Mouse (Mus musculus) CH12F3 (cell line): ENCODE results near the gene Esrra.

Experiments
- in situ Hi-C: fragments of 300-500 bp; cut with MboI; formaldehyde crosslinking; loops from 2 replicates; pipeline ENCODE4 v1.14.3; 2020; ENCODE audit warnings: low sequenced_read_pairs

The Esrra gene

DNA sequence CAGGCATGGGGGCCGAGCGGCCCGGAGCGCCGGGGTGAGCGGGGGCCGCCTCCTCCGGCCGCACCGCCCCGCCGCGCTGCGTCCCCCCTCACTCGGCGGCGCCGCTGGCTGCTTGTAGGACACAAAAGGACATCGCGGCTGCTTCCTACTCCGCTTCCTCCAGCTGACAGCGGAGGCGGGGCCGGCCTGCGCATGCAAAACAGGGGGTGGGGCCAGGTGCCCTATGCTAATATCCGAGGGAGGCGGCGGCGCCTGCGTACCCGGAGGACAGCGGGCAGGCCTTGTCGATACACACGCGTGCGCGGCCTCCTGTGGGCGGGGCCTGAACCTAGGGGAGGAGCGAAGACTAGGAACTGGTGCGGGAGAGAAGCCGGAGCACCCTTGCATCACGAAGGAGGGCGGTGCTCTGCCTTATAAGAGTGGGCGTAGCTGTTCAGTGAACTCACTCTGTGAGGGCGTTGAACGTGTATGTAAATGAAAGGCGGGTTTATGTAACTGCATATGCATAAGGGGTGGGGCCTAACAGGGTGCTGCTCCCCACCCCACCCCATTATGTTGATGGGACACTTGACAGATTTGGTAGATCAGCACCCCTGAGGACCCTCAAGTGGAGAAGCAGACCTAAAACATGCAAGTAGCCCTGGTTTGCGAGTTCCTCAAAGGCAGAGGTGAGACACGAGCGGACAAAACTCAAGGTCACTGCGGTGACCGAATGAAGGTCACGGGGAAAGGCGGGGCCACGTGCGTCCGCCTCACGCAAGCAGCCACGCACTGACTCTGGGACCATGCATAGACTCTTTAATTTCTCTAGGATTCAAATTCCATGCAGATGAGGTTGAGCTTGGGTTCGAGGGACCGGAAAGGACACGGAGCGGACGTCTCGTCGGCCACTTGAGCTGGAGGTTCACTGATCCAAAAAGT is at the start of gene Esrra:
TSS of gene Esrra (minus strand) at position 167 of the 921 bp plus-strand sequence.
- in situ Hi-C loops: no loop called here

DNA sequence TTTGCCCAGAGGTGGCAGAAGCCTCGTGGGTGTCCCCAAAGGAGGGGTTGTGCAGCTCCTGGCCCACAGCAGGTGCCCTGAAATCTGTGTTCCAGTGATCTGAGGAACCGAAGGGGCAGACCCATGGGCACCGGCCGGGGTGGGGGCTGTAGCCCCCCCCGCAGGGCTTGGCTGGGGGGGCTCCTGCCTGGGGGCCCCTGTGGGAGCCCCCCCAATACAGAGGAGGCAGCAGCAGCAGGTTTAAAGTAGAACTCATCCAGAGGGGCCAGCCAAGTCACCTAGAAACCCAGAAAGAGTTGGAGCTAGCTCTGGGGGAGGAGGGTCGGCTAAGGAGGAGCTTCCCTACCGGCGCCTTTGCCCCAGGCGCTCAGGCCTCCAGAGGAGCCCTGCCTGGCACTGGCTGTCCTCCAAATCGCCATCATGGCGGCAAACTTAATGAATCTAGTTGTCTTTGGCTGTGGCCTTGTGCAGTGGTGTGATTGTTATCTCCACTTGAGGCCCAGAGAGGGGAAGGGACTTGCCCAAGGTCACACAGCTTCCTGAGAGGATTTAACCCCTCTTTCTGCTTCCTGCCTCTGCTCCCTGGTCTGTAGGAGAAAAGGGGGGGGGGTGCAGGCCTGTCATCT is 49.0 kb upstream of the Esrra start:
- in situ Hi-C loops: no loop called here

DNA sequence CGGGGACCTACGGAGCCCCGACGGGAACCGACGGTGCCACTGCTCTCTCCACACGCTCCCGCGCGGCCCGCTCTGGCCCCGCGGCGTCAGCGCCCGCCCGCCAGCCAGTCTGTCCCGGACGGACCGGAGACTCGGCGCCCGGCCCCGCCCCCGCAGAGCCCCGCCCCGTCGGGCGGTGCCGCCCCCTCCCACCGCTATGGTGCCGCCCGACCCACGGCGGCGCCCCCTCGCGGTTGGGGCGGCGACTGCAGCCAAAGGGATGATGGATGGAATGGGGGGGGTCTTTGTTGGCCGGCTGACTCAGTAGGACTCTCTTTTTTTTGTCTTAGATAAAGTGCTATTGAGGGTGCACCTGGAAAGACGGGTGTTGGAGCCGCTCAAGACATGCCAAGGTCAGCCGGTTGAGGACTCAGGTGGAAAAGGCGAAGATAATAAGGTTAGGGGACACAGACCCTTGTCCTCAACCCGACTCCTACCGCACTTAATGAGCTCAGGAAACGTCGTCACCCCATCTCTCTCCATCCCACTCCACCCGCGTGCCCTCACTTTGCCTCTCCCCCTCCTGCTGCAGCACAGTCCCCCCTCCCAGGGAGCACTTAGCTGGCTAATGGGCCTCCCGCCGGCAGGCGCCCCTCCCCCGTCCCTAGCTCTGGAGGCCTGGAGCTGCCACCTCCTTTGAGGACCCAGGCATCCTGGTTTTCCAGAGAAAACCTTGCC is 48.2 kb upstream of the Esrra start:
- in situ Hi-C loops: no loop called here

DNA sequence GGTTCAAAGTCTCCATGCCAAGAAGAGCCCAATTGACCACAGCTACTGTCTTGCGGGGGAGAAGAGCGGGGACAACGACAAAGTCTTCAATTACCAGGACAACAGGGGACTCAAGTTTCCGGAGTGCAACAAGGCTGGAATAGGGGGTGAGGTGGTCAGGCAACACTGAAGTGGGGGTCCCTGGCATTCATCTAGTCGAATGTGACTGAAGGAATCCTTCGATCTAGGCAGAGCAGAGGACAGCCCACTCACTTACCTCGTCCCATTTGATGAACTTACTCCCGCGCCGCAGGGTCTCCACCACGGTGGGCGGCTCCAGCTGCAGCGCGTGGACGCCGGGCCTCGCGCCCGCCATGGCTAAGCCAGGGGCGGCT is 47.7 kb upstream of the Esrra start:
- in situ Hi-C loops: no loop called here

DNA sequence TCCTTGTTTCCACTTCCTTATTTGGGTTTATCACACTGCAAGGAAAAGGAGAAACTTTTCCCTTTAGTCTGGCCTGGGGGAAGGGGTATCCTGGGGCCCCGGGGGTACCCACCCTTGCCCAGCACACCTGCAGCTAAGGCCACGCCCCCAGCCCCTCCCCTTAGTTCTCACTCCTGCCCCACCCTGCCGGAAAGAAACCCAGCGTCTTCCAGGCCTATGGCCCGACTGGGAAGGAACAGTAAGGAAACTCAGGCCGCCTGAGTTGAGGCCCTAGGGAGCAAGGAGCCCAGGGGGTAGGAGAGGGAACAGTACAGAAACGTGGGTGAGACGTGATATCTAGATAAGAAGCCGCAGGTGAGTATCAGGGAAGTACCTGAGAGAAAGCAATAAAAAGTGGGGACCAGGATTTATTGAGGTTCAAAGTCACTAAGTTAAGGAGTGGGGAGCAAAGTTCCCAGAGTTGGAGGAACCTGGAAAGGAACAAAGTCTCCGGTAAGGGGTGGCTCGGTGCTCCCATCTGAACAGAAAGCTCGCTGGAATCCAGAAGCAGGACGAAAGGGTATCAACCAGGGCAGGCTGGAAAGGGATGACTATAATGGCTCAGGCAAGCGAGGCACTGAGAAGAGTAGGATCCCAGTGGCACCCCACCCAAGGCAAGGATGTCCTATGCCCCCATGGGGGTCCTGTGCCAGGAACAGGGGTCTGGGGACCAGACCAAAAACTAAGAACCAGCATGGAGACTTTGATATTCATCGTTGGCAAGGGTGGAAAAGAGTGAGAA is 47.1 kb upstream of the Esrra start:
- in situ Hi-C loops: no loop called here

DNA sequence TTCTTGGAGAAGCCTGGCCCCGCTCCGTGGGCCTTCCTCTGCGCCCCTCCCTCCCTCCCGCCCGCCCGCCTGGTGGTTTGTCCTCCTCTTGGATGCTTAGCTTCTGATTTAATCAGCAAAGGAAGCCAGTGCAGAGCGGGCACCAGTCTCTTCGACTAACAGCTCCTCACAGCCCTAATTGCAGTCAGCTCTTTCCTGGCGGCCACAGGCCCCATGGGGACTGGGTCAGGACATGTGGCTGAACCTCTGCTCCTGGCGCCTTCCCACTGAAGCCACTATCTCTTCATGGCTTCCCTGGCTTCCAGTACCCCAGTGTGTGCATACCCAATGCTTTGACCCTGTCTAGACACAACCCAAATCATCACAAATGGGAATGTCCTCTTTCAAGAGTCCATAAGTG is 34.8 kb upstream of the Esrra start:
- in situ Hi-C loops: no loop called here

DNA sequence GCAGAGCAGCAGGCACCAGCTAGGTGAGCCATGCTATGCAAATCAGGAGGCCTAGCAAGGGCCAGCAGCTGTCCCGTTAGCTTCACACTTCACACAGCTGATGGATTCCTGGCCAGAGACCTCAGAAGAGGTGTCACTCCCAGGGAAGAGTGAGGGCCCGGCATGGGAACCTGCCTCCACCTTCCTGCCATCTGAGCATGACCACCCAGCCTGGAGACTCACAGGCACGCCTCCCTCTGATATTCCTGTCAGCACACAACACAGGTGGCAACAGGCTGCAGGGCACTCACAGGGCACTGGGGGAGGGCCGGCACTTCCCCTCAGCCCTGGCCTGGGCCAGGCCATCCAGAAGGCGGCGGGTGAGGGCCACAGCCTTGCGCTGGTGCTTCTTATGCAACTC is 33.8 kb upstream of the Esrra start:
- in situ Hi-C loops: no loop called here

DNA sequence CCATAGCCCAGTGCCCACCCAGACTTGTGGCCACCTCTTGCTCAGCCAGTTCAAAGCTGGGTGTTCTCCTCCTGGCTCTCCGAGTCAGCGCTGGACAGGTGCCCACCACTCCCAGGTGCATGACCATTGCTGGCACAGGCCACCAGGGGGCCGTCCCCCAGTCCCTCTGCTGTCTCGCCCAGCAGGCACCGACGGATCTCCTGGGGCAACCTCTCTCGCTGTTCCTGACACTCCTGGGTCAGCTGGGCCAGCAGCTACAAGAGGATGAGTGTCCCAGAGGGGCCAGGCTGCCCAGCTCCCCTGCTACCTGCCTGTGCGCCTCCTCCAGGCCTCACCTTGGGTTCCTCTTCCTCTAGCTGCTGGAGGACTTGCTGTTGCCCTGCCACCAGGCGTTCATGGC is 32.4 kb upstream of the Esrra start:
- in situ Hi-C loops: no loop called here

DNA sequence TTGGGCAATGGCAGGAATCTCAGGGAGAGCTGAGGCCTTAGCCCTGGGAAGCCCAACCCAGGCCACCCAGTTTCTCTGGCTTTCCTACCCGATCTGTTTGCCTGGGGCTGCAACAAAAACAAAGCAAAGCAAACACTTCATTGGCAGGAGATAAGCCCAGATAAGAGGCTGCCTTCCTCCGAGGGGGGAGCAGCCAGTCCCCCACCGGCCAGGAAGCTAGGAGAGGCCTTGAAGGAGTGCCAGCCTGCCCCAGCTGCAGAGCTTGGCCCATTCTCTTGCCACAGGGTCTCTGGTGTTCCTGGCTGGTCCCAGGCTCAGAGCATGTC is 31.1 kb upstream of the Esrra start:
- in situ Hi-C loops: no loop called here

DNA sequence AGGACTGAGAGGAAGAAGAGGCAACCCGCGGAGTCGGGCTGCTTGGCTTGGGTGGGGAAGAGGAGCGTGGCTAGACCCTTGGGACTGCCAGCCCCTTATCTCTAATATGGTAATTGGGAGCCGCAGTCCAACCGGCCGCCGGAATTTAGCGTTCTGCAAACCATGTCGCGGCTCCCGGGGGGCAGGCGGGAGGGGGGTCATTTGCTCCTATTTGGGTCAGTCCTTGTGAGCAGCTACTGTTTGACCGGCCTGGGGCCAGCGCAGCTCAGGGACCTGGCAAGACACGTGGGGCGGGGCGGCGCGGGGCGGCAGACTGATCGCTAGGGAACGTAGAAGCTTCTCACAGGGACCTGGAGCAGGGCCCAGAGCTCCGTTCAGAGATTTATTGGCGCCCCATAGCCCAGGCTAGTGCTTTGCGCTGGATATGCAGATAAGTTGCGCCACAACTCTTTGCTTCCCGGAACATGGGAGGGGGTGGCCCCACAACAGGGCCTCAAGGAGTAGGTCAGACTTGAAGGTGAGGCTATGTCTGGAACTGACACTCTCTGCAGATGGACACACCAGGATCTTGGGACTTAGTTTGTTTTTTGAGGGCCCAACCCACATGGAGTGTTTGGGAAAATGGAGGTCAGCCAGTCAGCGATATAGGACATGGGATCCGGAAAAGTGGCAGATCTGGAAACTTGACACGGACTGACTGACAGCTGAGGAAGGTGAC is 30.5 kb upstream of the Esrra start:
- in situ Hi-C loops: no loop called here

DNA sequence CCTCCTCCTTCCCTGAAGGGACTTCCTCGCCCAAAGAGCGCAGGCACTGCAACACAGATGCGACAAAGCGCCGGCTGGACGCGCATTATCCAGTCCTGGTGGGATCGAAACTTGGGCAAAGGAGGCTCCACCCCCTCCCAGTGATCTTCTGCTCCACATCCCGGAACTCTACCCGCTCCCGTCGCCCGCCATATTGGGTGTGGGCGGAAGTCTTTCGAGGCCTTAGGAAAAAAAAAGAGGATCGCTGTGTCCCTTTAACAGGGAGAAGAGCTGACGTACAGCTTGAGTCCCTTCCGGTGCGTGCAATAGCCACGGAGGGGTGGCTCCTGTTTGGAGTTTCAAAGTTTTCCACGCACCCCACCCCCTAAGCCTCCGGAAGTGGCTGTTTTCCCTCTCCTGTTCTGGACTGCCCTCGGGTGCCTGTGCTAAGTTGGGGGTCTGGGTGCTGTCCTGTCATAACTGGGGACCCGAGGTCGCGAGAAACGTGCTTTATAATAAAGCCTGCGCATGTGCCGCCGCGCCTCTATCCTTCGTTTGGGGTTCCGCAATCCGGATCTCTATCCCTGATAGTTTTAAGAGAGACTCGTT is 29.9 kb upstream of the Esrra start:
- in situ Hi-C loops: no loop called here

DNA sequence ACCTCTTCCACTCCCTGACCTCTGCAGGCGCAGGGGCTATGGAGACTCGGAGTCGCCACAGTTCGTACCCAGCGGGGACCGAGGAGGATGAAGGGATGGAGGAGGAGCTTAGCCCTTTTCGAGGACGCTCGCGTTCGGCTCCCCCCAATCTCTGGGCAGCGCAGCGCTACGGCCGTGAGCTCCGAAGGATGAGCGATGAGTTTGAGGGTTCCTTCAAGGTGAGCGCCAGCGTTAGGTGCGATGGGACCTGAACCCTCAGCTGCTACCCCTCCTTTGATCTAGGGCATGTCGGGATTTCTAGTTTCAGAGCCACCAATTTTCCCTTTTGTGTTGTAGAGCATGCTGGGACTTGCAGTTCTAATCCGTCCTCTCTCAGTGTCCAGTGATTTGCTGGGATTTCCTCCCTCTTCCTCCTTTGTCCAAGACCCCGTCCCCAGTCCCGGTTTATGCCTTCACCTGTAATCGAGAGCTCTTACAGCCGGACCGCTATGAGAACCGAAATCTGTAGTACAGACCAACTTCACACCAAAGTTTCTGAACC is 29.1 kb upstream of the Esrra start:
- in situ Hi-C loops: no loop called here

DNA sequence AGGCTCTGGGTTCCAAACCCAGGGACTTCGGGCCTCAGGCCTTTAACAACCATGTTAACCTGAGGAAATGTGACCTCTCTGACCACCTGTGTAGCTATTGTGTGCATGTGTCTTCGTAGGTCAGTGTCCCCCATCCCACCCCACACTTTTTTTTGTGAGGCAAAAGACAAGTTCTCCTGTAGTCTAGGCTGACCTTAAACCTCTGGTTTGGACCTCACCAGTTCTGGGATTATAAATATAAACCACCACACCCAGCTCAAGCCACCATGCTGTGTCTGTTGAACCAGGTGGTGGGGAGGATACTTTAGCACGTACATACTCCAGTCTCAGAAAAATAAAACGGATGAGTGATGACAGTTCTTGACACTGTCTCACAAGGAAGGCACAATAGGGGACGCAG is 28.3 kb upstream of the Esrra start:
- in situ Hi-C loops: no loop called here

DNA sequence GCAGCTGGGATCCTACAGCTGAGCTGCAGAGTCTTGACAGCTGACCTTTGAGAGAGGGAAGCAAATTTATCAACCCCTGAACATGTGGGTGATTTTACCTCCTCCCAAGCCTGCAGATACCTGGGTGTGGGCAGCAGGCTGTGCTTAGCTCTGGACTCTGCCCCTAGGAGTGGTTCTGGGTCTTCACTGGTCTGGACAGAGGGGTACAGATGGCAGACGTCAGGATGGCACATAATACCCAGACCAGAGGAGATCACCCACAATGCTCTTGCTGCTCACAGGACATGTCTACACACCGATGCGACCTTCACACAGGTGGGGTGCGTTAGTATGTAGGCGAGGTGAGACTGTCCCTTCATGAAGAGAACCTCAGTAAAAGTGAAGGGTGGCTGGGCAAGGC is 27.9 kb upstream of the Esrra start:
- in situ Hi-C loops: no loop called here

DNA sequence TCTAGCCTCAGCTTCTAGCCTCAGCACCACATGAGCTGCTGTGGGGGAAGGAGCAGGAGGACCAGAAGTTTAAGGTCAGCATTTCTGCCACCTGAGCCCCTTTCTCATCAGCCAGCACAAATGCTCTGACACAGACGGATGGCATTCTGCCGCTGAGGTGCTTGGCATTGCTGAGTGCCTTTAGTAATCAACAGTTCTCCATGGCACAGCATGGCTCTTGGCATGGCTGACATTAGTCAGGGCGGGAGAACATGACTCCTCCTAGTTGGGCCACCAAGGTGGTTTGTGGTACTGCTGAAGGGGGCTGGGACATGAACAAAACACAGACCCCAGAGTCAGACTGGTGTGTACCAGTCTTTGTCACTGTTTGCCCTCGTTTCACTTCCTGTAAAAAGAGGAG is 26.6 kb upstream of the Esrra start:
- in situ Hi-C loops: no loop called here

DNA sequence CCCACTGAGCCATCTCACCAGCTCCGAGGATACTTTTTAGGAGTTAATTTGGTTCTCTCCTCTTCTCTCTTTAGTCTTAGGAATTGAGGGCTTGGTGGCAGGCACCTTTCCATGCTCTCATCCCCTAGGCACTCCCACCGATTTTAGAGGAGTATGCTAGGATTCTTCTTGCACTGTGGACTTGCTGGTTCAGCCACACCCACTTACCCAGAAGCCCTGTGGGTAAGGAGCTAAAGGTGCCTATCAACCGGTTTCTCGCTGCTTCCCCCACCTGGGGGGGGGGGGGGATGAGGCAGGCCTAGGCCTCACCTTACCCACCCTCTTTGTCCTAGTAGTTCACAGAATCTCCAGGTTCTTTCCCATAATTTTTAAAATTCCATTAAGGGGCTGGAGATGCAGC is 26.1 kb upstream of the Esrra start:
- in situ Hi-C loops: no loop called here

DNA sequence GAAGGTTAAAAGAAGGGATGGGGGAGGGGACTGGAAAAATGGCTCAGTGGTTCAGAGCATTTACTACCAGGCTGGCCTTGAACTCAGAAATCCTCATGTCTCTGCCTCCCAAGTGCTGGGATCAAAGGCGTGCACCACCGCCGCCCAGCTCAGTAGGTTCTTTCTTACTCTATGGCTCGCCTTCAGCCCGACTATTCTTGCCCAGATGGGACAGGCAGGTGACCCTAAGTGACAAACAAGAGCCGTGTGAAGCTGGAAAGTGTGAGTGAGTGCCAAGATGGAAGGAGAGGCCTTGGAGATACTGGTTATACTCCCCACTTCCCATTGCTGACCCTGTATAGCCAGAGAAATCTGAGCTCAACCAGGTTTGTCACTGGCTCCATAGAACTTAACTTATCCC is 22.1 kb upstream of the Esrra start:
- in situ Hi-C loops: no loop called here

DNA sequence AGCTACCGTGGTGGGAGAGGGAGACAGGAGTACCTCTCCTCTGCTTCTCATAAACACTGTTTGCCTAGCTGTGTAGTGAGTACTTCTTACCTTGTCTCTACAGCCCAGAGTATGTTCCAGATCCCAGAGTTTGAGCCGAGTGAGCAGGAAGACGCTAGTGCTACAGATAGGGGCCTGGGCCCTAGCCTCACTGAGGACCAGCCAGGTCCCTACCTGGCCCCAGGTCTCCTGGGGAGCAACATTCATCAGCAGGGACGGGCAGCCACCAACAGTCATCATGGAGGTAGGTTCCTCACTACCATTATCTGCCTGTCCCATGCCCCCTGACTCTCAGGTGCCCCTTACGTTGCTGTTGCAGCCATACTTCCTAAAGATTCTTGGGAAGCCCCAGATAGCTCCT is 21.2 kb upstream of the Esrra start:
- in situ Hi-C loops: no loop called here

DNA sequence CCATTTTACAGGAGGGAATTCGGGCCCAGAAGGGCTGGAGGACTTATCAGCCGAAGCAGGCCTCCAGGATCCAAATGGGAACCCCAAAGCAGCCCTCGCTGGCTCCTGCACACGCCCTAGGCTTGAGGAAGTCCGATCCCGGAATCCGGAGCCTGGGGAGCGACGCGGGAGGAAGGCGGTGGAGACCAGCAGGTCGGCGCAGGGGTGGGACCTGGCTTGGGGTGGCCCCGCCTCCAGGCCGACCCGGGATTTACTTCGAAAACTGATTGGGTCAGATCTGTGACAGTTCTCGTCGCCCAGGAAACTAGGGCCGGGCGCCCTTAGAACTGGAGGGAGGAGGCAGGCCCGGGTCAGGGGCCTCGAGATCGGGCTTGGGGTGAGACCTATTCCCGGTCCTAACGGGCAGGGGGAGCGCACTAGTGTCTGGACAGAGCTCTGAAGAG is 20.7 kb upstream of the Esrra start, which contains the start of gene Gpr137:
TSS of gene Gpr137 (minus strand) at position 232 of the 443 bp plus-strand sequence.
- in situ Hi-C loops: no loop called here
